Mouse (Mus musculus): Measurements from ENCODE around the gene Lztfl1.
"Not testable (repeated sequence)": the region's sequence is repeated elsewhere in the genome, so short reads cannot be mapped to it uniquely, and the experiment has no call there.

GRCm38 (mm10) chr9:123659986-123660676, 57.4 kb downstream of the Lztfl1 start:
- TF ChIP-seq POLR2A (IDR thresholded peaks at IDR 0.05; ENCODE audit: borderline replicate concordance, control insufficient read depth, low read depth, low read length); CTCF (IDR thresholded peaks at IDR 0.05; ENCODE audit: control insufficient read depth, insufficient read depth, low read length): not testable (repeated sequence)
